Mouse (Mus musculus) kidney, adult 11 months (tissue): ENCODE measurements around the gene Sucla2.

Source experiments
- DNase-seq: peaks from one replicate; pipeline ENCODE4 v3.0.0; 2022

Sucla2 gene

GRCm38 (mm10) chr14:73622988-73623387 is 97.9 kb downstream of the Sucla2 start:
- no peak for DNase-seq

- no peak for DNase-seq
Observed at GRCm38 (mm10) chr14:73625469-73625868, 100.3 kb downstream of the Sucla2 start.

- peak; percentile 75 for DNase-seq
Observed at GRCm38 (mm10) chr14:73631511-73631910, 106.4 kb downstream of the Sucla2 start.

GRCm38 (mm10) chr14:73632648-73633263 is 107.6 kb downstream of the Sucla2 start:
- DNase-seq = peak; percentile 48

GRCm38 (mm10) chr14:73634356-73634755 is 109.2 kb downstream of the Sucla2 start:
- DNase-seq = peak; percentile 8

GRCm38 (mm10) chr14:73637460-73637859 is 112.3 kb downstream of the Sucla2 start:
- no peak for DNase-seq
